Mouse (Mus musculus): ENCODE data around the gene Neil1.

DNA sequence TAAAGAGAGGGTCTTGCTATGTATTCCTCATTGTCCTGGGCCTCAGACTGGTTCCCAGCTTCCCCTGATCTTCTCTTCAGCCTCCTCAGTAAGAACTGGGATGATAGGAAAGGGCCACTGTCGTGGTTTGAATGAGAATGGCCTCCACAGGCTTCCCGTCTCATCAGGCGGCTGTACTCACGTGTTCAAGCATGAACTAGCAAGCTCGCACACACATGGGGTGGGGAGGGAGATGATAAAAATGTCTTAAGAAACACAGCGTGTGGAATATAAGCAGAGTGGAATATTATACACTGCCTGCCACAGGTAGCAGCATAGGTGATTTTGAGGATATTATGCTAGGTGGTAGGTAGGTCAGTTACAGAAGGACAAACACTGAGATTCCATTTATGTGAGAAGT lies 916 bp upstream of the Neil1 start:
- TF ChIP-seq POLR2A (IDR thresholded peaks at IDR 0.05; ENCODE audit: control insufficient read depth, low read depth, low read length) (no peak), CTCF (IDR thresholded peaks at IDR 0.05; ENCODE audit: control insufficient read depth, insufficient read depth, insufficient replicate concordance, low read depth, low read length) (no peak)
